Mouse (Mus musculus): ENCODE measurements around the gene Nek9.
A peak's percentile ranks its signal among the peaks of the same experiment; 100 is the strongest.

Gene Nek9

GRCm38 (mm10) chr12:85339243-85339729, at the start of gene Nek9:
Nek9 (minus strand) TSS chr12:85339362.
- peak; percentile 95 for DNase-seq (ENCODE audit: low read depth, low spot score)

DNA sequence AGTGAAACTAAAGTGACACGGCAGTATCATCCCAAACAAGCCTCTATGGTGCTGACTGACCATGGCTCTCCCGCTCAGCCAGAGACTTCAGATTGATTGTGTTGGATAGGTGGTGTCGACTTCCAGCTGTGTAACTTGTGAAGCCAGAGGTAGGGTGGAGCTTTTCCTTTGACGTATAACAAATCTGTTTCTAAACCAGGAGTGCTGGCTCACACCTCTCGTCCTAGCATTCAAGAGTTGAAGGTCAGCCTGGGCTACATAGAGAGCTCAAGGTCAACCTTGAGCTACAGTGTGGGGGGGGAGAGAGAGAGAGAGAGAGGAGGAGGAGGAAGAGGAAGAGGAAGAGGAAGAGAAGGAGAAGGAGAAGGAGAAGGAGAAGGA, 46.8 kb upstream of the Nek9 start:
- no peak for DNase-seq (ENCODE audit: low read depth, low spot score)

GRCm38 (mm10) chr12:85385329-85385994, 46.3 kb upstream of the Nek9 start:
- DNase-seq (ENCODE audit: low read depth, low spot score) = no peak

- DNase-seq (ENCODE audit: low read depth, low spot score) = peak; percentile 16
Measured at GRCm38 (mm10) chr12:85382761-85383680, 43.9 kb upstream of the Nek9 start.

- DNase-seq (ENCODE audit: low read depth, low spot score) = no peak
Measured at GRCm38 (mm10) chr12:85381570-85381969, 42.4 kb upstream of the Nek9 start.

DNA sequence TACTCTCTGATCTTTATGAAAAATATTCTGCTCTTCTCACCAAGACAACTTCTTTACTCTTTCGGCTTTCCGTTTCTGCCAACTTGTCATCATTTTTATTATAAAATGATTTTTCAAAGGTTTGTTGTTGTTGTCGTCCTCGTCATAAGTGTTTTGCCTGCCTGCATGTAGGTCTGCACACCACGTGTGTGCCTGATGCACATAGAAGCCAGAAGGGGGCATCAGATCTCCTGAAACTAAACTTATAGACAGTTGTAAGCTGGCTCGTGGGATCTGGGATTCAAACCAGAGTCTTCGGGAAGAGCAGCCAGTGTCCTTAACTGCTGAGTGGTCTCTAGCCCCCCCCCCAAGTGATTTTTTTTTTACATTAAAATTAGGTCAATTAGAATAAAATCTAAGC, 41.8 kb upstream of the Nek9 start:
- DNase-seq (ENCODE audit: low read depth, low spot score) = peak; percentile 19

DNA sequence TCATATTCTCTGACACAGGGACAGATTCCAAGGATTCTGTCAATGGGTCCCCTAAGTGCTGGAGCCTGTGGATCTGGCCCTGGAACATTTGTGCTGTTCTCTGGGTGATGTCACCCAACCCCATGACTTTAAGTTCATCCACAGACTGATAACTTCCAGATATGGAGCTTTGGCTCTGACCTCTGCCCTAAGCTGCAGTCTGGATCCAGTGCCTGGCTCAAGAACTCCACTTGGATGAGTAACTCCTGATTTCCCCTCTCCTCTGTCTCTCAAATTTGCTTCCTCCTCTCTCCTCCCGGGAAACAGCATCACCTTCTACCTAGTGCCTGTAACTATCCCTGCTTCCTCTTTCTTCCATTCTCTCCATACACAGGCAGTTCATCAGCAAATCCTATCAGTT, 41.1 kb upstream of the Nek9 start:
- DNase-seq (ENCODE audit: low read depth, low spot score) = no peak

DNA sequence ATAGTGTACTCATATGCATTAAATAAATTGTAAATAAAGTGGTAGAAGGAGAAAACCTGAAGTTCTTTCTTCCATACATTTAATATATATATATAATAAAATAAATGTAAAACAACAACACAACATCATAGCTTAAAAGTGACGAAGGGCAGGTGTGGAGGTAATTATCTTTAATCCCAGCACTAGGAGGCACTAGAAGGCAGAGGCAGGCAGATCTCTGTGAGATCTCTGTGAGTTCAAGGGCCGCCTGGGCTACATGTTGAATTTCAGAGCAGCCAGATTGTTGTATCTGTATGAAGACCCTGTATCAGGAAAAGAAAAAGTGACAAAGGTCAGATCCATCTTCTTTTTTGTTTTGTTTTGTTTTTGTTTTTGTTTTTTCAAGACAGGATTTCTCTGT, 39.1 kb upstream of the Nek9 start:
- DNase-seq (ENCODE audit: low read depth, low spot score) = peak; percentile 27

- peak; percentile 93 for DNase-seq (ENCODE audit: low read depth, low spot score)
Measured at GRCm38 (mm10) chr12:85374561-85375272, 35.6 kb upstream of the Nek9 start, which contains the start of gene Tmed10. Tmed10 (minus strand) TSS chr12:85374847.

GRCm38 (mm10) chr12:85373591-85374560, 34.7 kb upstream of the Nek9 start:
- DNase-seq (ENCODE audit: low read depth, low spot score) = peak; percentile 86

DNA sequence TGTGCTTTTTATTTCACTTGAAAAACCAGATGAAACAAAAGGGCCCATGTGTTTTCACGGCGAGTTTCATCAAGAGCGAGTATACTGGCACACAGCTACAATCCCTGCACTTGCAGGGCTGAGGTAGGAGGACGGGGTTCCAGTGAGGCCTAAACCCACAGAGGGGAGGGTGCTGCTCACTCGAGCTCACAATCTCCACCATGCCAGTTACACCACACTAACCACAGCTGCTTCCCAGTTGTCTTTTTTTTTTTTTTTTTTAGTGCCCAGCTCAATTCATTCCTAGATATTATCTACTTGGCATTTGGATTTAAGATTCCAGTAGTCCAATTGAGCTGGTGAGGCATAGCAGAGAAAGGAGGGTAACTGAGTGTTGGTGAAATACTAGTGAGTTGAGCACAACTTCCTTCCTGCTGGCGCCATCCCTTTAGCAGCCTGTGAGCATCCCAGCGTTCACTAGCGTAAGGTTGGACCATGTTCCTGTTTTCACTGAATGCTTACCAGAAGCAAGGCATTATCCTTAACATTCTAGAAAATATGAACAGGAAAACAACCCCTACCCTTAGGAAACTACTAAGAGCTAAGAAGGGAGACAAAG, 33.0 kb upstream of the Nek9 start:
- DNase-seq (ENCODE audit: low read depth, low spot score) = peak; percentile 18

GRCm38 (mm10) chr12:85368441-85369063, 29.4 kb upstream of the Nek9 start:
- no peak for DNase-seq (ENCODE audit: low read depth, low spot score)

- DNase-seq (ENCODE audit: low read depth, low spot score) = no peak
Measured at GRCm38 (mm10) chr12:85366271-85366670, 27.1 kb upstream of the Nek9 start.

- no peak for DNase-seq (ENCODE audit: low read depth, low spot score)
Measured at GRCm38 (mm10) chr12:85362510-85362909, 23.3 kb upstream of the Nek9 start.

GRCm38 (mm10) chr12:85361580-85361979, 22.4 kb upstream of the Nek9 start:
- DNase-seq (ENCODE audit: low read depth, low spot score) = no peak

GRCm38 (mm10) chr12:85361165-85361564, 22.0 kb upstream of the Nek9 start:
- DNase-seq (ENCODE audit: low read depth, low spot score) = no peak

DNA sequence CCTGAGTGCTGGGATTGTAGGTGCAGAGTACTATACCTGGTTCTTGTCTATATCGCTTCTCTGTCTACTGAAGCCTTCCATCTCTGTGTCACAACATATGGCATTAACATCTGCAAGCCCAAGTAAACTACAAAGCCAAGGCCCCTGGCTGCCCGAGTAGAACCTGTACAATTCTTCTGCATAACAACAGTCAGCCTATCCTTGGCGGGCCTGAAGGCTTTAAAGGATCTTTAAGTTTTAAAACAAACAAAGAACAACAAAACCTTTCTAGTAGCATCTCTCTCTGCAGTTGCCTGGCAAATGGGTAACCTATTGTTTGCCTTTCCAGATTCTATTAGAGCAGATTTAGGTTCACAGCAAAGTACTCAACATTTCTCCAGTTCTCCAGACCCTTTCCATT, 14.9 kb upstream of the Nek9 start:
- DNase-seq (ENCODE audit: low read depth, low spot score) = no peak

DNA sequence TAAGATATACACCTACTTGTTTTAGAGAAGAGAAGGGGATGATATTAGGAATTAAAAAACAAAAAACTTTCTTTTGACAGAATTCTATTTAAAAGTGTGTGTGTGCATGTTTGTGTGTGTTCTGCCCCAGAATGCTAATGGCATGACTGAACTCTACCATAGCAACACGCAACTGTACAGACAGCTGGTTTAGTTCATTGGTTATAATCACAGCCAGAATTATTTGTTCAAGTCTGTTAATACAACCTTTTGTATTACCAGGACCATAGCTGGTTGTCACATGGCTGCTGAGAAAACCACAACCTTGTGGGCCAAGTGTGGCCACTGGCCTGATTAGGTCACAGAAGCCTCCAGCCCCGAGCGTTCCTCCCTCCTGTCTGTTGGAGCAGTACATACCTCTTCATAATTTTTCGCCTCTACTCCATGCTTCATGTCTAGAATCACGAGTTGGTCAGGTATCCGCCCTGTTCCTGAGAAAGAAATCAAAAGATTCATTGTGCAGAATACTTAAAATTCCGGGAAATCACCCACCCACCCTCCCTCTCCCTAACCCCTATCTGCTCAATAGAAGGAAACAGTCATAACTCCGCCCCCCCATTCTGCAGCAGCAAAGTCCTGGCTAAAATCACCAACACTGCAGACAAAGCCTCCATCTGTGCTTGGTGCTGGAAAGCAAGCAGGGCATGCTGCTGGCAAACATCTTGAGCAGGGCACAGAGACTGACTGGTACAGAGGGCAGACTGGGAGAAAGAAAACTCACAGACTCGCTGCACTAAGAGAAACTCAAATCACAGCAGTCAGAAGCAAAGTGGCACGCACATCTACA, 11.5 kb upstream of the Nek9 start:
- no peak for DNase-seq (ENCODE audit: low read depth, low spot score)

- no peak for DNase-seq (ENCODE audit: low read depth, low spot score)
Measured at GRCm38 (mm10) chr12:85348338-85348737, 9.2 kb upstream of the Nek9 start.

Data from CD4-positive helper T cell, adult 2 months (primary cell).